Mouse (Mus musculus): ENCODE results near the gene Gramd1c.

DNA sequence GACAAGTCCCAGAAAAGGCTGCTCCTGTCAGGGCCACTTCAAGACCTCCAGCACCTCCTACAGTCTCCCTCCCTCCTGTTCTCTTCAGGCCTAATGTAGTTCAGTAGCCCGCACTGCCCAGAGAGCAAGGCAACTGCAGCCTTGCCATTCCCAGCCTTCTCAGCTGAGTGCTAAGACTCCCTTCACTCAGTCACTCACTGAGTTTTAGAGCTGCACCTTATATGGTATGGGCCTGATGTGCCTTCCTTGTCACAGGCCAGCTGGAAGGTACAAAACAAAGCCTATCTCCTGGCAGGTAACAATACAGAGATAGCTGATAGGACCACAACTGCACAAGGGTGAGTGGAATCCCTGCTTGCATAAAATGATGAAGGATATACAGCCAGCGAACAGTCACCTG, 90.8 kb downstream of the Gramd1c start:
- no peak for TF ChIP-seq CHD2 (IDR thresholded peaks at IDR 0.05; ENCODE audit: low read length)
- TF ChIP-seq NRF1 (IDR thresholded peaks at IDR 0.05; ENCODE audit: low read depth, low read length): no peak
- TF ChIP-seq POLR2A (IDR thresholded peaks at IDR 0.05; ENCODE audit: low read depth, low read length): no peak
- TF ChIP-seq MAFK (IDR thresholded peaks at IDR 0.05; ENCODE audit: insufficient replicate concordance, low read length): no peak
- TF ChIP-seq CTCF (conservative IDR thresholded peaks at IDR 0.05 in 1 of 2, IDR thresholded peaks at IDR 0.05 in 1 of 2; ENCODE audit: low read depth in 2 of 2, low read length in 2 of 2): no peak

Data from CH12.LX (cell line).